Mouse (Mus musculus) liver, adult 2 months (tissue): ENCODE data around the gene Itgb1.

Experiments
- CTCF ChIP-seq: fragments of 200-500 bp; IDR thresholded peaks from 2 replicates; pipeline ENCODE4 v1.5.1; 2011; ENCODE audit warnings: low read depth, low read length, control low read depth
- POLR2A ChIP-seq: fragments of 200-500 bp; IDR thresholded peaks from 2 replicates; pipeline ENCODE4 v1.6.1; 2011; ENCODE audit warnings: low read length, control low read depth; ENCODE audit not compliant: insufficient read depth; ENCODE audit errors: extremely low read depth

GRCm38 (mm10) chr8:128645452-128645851 is 40.0 kb upstream of the Itgb1 start:
- TF ChIP-seq CTCF, result no peak
- no peak for TF ChIP-seq POLR2A
